Mouse (Mus musculus) MEL (cell line): ENCODE data around the gene Cacna1s. TPM values are rescaled to one million over a fixed set of nuclear protein-coding genes. Genes with fewer than 3 reads are reported as not detected.

Experiments used
- DNase-seq: peaks from one replicate; pipeline ENCODE4 v3.0.0; 2011; ENCODE audit warnings: low read depth, low spot score
- H3K27ac ChIP-seq: 2 replicates; pipeline ENCODE4 v1.5.1; 2012; ENCODE audit warnings: low read depth, mild to moderate bottlenecking, control low read depth, low read length, moderate library complexity; ENCODE audit not compliant: control insufficient read depth
- H3K27me3 ChIP-seq, 2 experiments: fragments of 150-350 bp in 1 of 2; sonication (generic) in 1 of 2; 2 replicates each; pipeline ENCODE4 v1.6.1; 2012; ENCODE audit warnings: low read length in 2 of 2, mild to moderate bottlenecking in 2 of 2, improper control_type of control experiment in 1 of 2, moderate library complexity in 1 of 2; ENCODE audit not compliant: insufficient read depth in 2 of 2, control insufficient read depth in 1 of 2
- H3K36me3 ChIP-seq, 2 experiments: 2 replicates each; pipeline ENCODE4 v1.6.1; 2012 to 2014; ENCODE audit warnings: low read length in 2 of 2, improper control_type of control experiment in 1 of 2, inconsistent platforms in 1 of 2, mild to moderate bottlenecking in 1 of 2; ENCODE audit not compliant: insufficient read depth in 2 of 2, control insufficient read depth in 1 of 2
- H3K4me1 ChIP-seq, 2 experiments: fragments of 150-350 bp in 1 of 2; sonication (generic) in 1 of 2; 2 replicates each; pipeline ENCODE4 v1.6.1; 2012; ENCODE audit warnings: low read length in 2 of 2, improper control_type of control experiment in 1 of 2, mild to moderate bottlenecking in 1 of 2; ENCODE audit not compliant: insufficient read depth in 2 of 2, control insufficient read depth in 1 of 2
- H3K4me3 ChIP-seq, 2 experiments: fragments of 150-350 bp in 1 of 2; sonication (generic) in 1 of 2; 2 replicates each; pipeline ENCODE4 v1.5.1; 2012; ENCODE audit warnings: low read depth in 2 of 2, low read length in 2 of 2, mild to moderate bottlenecking in 2 of 2, moderate library complexity in 2 of 2, control low read depth in 1 of 2, improper control_type of control experiment in 1 of 2; ENCODE audit not compliant: control insufficient read depth in 1 of 2, insufficient read depth in 1 of 2
- H3K79me2 ChIP-seq: 2 replicates; pipeline ENCODE4 v1.6.1; 2012; ENCODE audit warnings: mild to moderate bottlenecking, low read length, moderate library complexity; ENCODE audit not compliant: control insufficient read depth, poor library complexity, insufficient read depth
- H3K9ac ChIP-seq: 2 replicates; pipeline ENCODE4 v1.6.1; 2012; ENCODE audit warnings: low read depth, mild to moderate bottlenecking, control low read depth, low read length, moderate library complexity; ENCODE audit not compliant: control insufficient read depth, poor library complexity, severe bottlenecking
- H3K9me3 ChIP-seq: fragments of 150-350 bp; sonication (generic); replicated peaks from 2 replicates; pipeline ENCODE4 v1.6.1; 2012; ENCODE audit warnings: mild to moderate bottlenecking, low read length, improper control_type of control experiment, moderate library complexity; ENCODE audit not compliant: insufficient read depth
- BHLHE40 ChIP-seq: IDR thresholded peaks from 2 replicates; pipeline ENCODE4 v1.6.1; 2012; ENCODE audit warnings: low read depth, mild to moderate bottlenecking, inconsistent platforms, low read length, improper control_type of control experiment, borderline replicate concordance
- CHD1 ChIP-seq: IDR thresholded peaks from 2 replicates; pipeline ENCODE4 v1.6.1; 2012; ENCODE audit warnings: low read depth, mild to moderate bottlenecking, inconsistent platforms, low read length, improper control_type of control experiment
- ELF1 ChIP-seq: IDR thresholded peaks from 2 replicates; pipeline ENCODE4 v1.6.1; 2014; ENCODE audit warnings: low read depth, mild to moderate bottlenecking, inconsistent platforms, low read length, improper control_type of control experiment, moderate library complexity
- ETS1 ChIP-seq: IDR thresholded peaks from 2 replicates; pipeline ENCODE4 v1.6.1; 2012; ENCODE audit warnings: low read depth, mild to moderate bottlenecking, inconsistent platforms, low read length, improper control_type of control experiment, moderate library complexity
- GABPA ChIP-seq: IDR thresholded peaks from 2 replicates; pipeline ENCODE4 v1.6.1; 2012; ENCODE audit warnings: low read depth, mild to moderate bottlenecking, inconsistent platforms, low read length, improper control_type of control experiment, moderate library complexity
- GATA1 ChIP-seq: IDR thresholded peaks from 2 replicates; pipeline ENCODE4 v1.6.1; 2011; ENCODE audit warnings: low read depth, low read length, improper control_type of control experiment
- HCFC1 ChIP-seq: IDR thresholded peaks from 2 replicates; pipeline ENCODE4 v1.6.1; 2012; ENCODE audit warnings: low read depth, mild to moderate bottlenecking, inconsistent platforms, low read length, improper control_type of control experiment, moderate library complexity
- JUND ChIP-seq: IDR thresholded peaks from 2 replicates; pipeline ENCODE4 v1.6.1; 2011; ENCODE audit warnings: low read depth, mild to moderate bottlenecking, improper control_type of control experiment, low read length
- KAT2A ChIP-seq: conservative IDR thresholded peaks from 2 replicates; pipeline ENCODE4 v1.6.1; 2012; ENCODE audit warnings: low read depth, low read length, improper control_type of control experiment, inconsistent platforms
- MAFK ChIP-seq: IDR thresholded peaks from 2 replicates; pipeline ENCODE4 v1.6.1; 2011; ENCODE audit warnings: low read depth, mild to moderate bottlenecking, low read length, improper control_type of control experiment, borderline replicate concordance
- MAX ChIP-seq: IDR thresholded peaks from 2 replicates; pipeline ENCODE4 v1.6.1; 2011; ENCODE audit warnings: low read length, improper control_type of control experiment
- MAZ ChIP-seq: IDR thresholded peaks from 2 replicates; pipeline ENCODE4 v1.6.1; 2012; ENCODE audit warnings: low read depth, mild to moderate bottlenecking, inconsistent platforms, low read length, improper control_type of control experiment
- MXI1 ChIP-seq: IDR thresholded peaks from 2 replicates; pipeline ENCODE4 v1.6.1; 2011; ENCODE audit warnings: mild to moderate bottlenecking, low read depth, low read length, improper control_type of control experiment
- MYB ChIP-seq: IDR thresholded peaks from 2 replicates; pipeline ENCODE4 v1.6.1; 2011; ENCODE audit warnings: mild to moderate bottlenecking, low read depth, low read length, improper control_type of control experiment
- MYC ChIP-seq: IDR thresholded peaks from 2 replicates; pipeline ENCODE4 v1.6.1; 2011; ENCODE audit warnings: low read depth, mild to moderate bottlenecking, low read length, improper control_type of control experiment, moderate library complexity
- NRF1 ChIP-seq: IDR thresholded peaks from 2 replicates; pipeline ENCODE4 v1.6.1; 2014; ENCODE audit warnings: low read depth, mild to moderate bottlenecking, inconsistent platforms, low read length, improper control_type of control experiment, moderate library complexity; ENCODE audit not compliant: poor library complexity, insufficient read depth, severe bottlenecking
- POLR2A ChIP-seq, 2 experiments: IDR thresholded peaks; 2 replicates each; pipeline ENCODE4 v1.6.1; 2011 to 2012; ENCODE audit warnings: low read length in 2 of 2, mild to moderate bottlenecking in 2 of 2, control low read depth in 1 of 2, improper control_type of control experiment in 1 of 2, low read depth in 1 of 2, moderate library complexity in 1 of 2; ENCODE audit not compliant: control insufficient read depth in 1 of 2, insufficient read depth in 1 of 2, poor library complexity in 1 of 2
- POLR2AphosphoS5 ChIP-seq: IDR thresholded peaks from 2 replicates; pipeline ENCODE4 v1.6.1; 2012; ENCODE audit warnings: low read depth, borderline replicate concordance, mild to moderate bottlenecking, inconsistent platforms, low read length, moderate library complexity, mixed read lengths
- SIN3A ChIP-seq: IDR thresholded peaks from 2 replicates; pipeline ENCODE4 v1.6.1; 2012; ENCODE audit warnings: low read length, improper control_type of control experiment, inconsistent platforms
- SMC3 ChIP-seq: IDR thresholded peaks from 2 replicates; pipeline ENCODE4 v1.6.1; 2011; ENCODE audit warnings: low read depth, low read length, improper control_type of control experiment
- TAL1 ChIP-seq: IDR thresholded peaks from 2 replicates; pipeline ENCODE4 v1.6.1; 2012; ENCODE audit warnings: mild to moderate bottlenecking, inconsistent platforms, low read length, moderate library complexity, mixed read lengths
- UBTF ChIP-seq: IDR thresholded peaks from 2 replicates; pipeline ENCODE4 v1.6.1; 2012; ENCODE audit warnings: low read depth, mild to moderate bottlenecking, inconsistent platforms, low read length, improper control_type of control experiment, moderate library complexity, borderline replicate concordance; ENCODE audit not compliant: insufficient read depth
- USF2 ChIP-seq, 2 experiments: IDR thresholded peaks; 2 replicates each; pipeline ENCODE4 v1.6.1; 2011 to 2012; ENCODE audit warnings: improper control_type of control experiment in 2 of 2, low read length in 2 of 2, borderline replicate concordance in 1 of 2, inconsistent platforms in 1 of 2, low read depth in 1 of 2, mild to moderate bottlenecking in 1 of 2; ENCODE audit not compliant: insufficient read depth in 1 of 2
- ZC3H11A ChIP-seq: IDR thresholded peaks from 2 replicates; pipeline ENCODE4 v1.6.1; 2012; ENCODE audit warnings: low read depth, mild to moderate bottlenecking, inconsistent platforms, low read length, improper control_type of control experiment
- ZMIZ1 ChIP-seq: IDR thresholded peaks from 2 replicates; pipeline ENCODE4 v1.6.1; 2012; ENCODE audit warnings: low read depth, mild to moderate bottlenecking, inconsistent platforms, low read length, improper control_type of control experiment, moderate library complexity
- polyA plus RNA-seq, 2 experiments: library from polyadenylated mRNA; stranded (reverse) in 1 of 2; unstranded in 1 of 2; fragments of >175 nt in 1 of 2; fragments of >200 nt in 1 of 2; gene quantifications; 2 replicates each; pipeline versions ENCODE4 v1.2.1 to v1.2.4; 2012; ENCODE audit warnings: low replicate concordance in 2 of 2, low read depth in 1 of 2; ENCODE audit not compliant: insufficient read length in 2 of 2, insufficient read depth in 1 of 2, missing spikeins in 1 of 2
- total RNA-seq: library from RNA; depleted of rRNA; stranded (reverse); fragments of 300-350 nt; gene quantifications from 2 replicates; pipeline ENCODE4 v1.2.3, GENCODE M21; 2012

Gene Cacna1s
- total and polyA plus RNA-seq, 3 experiments = not detected

- Histone ChIP-seq H3K36me3 (peaks cover 0 to 37% of the 10 kb centered on the region in 2 experiments; a peak in 3 of 4 replicates), H3K9me3 (no peaks in the 10 kb centered on the region), H3K27ac (no peak overlapping the region), H3K9ac (no peak overlapping the region), H3K79me2 (peaks cover 18% of the 10 kb centered on the region), H3K4me1 (peaks cover 34 to 61% of the 10 kb centered on the region in 2 experiments), H3K4me3 (no peak overlapping the region), H3K27me3 (no peaks in the 10 kb centered on the region)
- no peak for DNase-seq
- TF ChIP-seq JUND = no peak
- TF ChIP-seq GABPA = no peak
- no peak for TF ChIP-seq MYB
- TF ChIP-seq GATA1 = no peak
- no peak for TF ChIP-seq USF2 (IDR thresholded peaks at IDR 0.05; ENCODE audit: borderline replicate concordance in 1 of 2, insufficient read depth in 1 of 2, low read depth in 1 of 2, low read length in 2 of 2)
- no peak for TF ChIP-seq UBTF
- TF ChIP-seq TAL1 = no peak
- TF ChIP-seq ZC3H11A = no peak
- TF ChIP-seq HCFC1 = no peak
- no peak for TF ChIP-seq CHD1
- no peak for TF ChIP-seq MAFK
Observed at GRCm38 (mm10) chr1:136136547-136136946, 84.0 kb downstream of the Cacna1s start.

GRCm38 (mm10) chr1:136137071-136137531 is 84.6 kb downstream of the Cacna1s start:
- DNase-seq = no peak
- H3K79me2 ChIP-seq = peaks cover 13% of the 10 kb centered on the region
- H3K9ac ChIP-seq = no peak overlapping the region
- H3K4me3 ChIP-seq = no peak overlapping the region
- H3K9me3 ChIP-seq = no peaks in the 10 kb centered on the region
- peaks cover 34 to 59% of the 10 kb centered on the region in 2 experiments for H3K4me1 ChIP-seq
- H3K36me3 ChIP-seq = peaks cover 0 to 37% of the 10 kb centered on the region in 2 experiments; a peak in 3 of 4 replicates
- H3K27me3 ChIP-seq = no peaks in the 10 kb centered on the region
- TF ChIP-seq SMC3 (no peak), MAZ (0 out of 2 replicates have a peak, but pooled peaks have one; percentile 0), ZC3H11A (no peak)
- TF ChIP-seq, all 39 proteins: peak for 1
- no peak overlapping the region for H3K27ac ChIP-seq

GRCm38 (mm10) chr1:136137575-136137974 is 85.0 kb downstream of the Cacna1s start:
- peaks cover 0 to 37% of the 10 kb centered on the region in 2 experiments; a peak in 3 of 4 replicates for H3K36me3 ChIP-seq
- no peaks in the 10 kb centered on the region for H3K9me3 ChIP-seq
- H3K27me3 ChIP-seq = no peaks in the 10 kb centered on the region
- peaks cover 30 to 54% of the 10 kb centered on the region in 2 experiments for H3K4me1 ChIP-seq
- DNase-seq = peak; percentile 73
- peaks cover 9% of the 10 kb centered on the region; the same call in 1 of the 2 replicates for H3K79me2 ChIP-seq
- no peak overlapping the region for H3K9ac ChIP-seq
- no peak overlapping the region for H3K4me3 ChIP-seq
- H3K27ac ChIP-seq = no peak overlapping the region
- TF ChIP-seq MYC (no peak; the same call in 1 of the 2 replicates), JUND (no peak), POLR2A (IDR thresholded peaks at IDR 0.05; ENCODE audit: control insufficient read depth in 1 of 2, insufficient read depth in 1 of 2, low read depth in 1 of 2, low read length in 2 of 2, poor library complexity in 1 of 2) (no peak), MAX (no peak), NRF1 (no peak), TAL1 (no peak), ELF1 (no peak), KAT2A (no peak), ETS1 (0 out of 2 replicates have a peak, but pooled peaks have one; percentile 23), ZMIZ1 (no peak), SIN3A (peak; percentile 43; the same call in 1 of the 2 replicates), HCFC1 (no peak), POLR2AphosphoS5 (no peak), UBTF (no peak), MXI1 (0 out of 2 replicates have a peak, but pooled peaks have one; percentile 39), BHLHE40 (peak; percentile 72; the same call in 1 of the 2 replicates)
